In genomic region chr7:25393451-25394210, GRCm38 (mm10) we compare ENCODE assay signal across 9 mouse cellular contexts. TPM values are rescaled to one million over a fixed set of nuclear protein-coding genes. Genes with fewer than 3 reads are reported as not detected.
DNase-seq lines count a peak whose midpoint lies in the region; ATAC-seq lines count a peak whose summit lies in the region.
"Had no signal": no experiment of that assay in that cellular context is flagged by ENCODE, and none has a peak within 500 bp of the region (broad histone marks: within the 10 kb centered on the region; RNA-seq: fewer than 3 reads in every experiment).

No protein-coding gene starts in this region.

- no peak overlapping the region for H3K27ac ChIP-seq in limb, embryonic 12.5 days
- no peak overlapping the region for H3K27ac ChIP-seq in limb, embryonic 10.5 days
- H3K27ac ChIP-seq in forebrain, embryonic 12.5 days = no peak overlapping the region
- no peak overlapping the region for H3K27ac ChIP-seq in midbrain, embryonic 14.5 days (replicated peaks; ENCODE audit: low read depth, low read length)

- H3K27me3 ChIP-seq in limb, embryonic 12.5 days = no peaks in the 10 kb centered on the region
- H3K27me3 ChIP-seq in limb, embryonic 10.5 days (ENCODE audit: low read depth, poor library complexity, severe bottlenecking) = 0 out of 2 replicates have a peak, but pooled peaks cover 8% of the 10 kb centered on the region
- H3K27me3 ChIP-seq in forebrain, embryonic 12.5 days = peaks cover 8% of the 10 kb centered on the region; the same call in 1 of the 2 replicates
- H3K27me3 ChIP-seq in midbrain, embryonic 14.5 days (ENCODE audit: control insufficient read depth, insufficient read depth, low read length) = no peaks in the 10 kb centered on the region

- H3K4me2 ChIP-seq in limb, embryonic 12.5 days = peak overlapping the region; percentile 71
- 0 out of 2 replicates have a peak overlapping the region, but pooled peaks have one; percentile 85 for H3K4me2 ChIP-seq in forebrain, embryonic 12.5 days
- H3K4me2 ChIP-seq in midbrain, embryonic 14.5 days (ENCODE audit: low read length) = peak overlapping the region; percentile 81

- DNase-seq in adrenal gland, adult (ENCODE audit: inconsistent age in 2 of 2, low spot score in 1 of 2) = peak; percentile 69 to 89
- no peak for DNase-seq in adrenal gland, postnatal 4 days (ENCODE audit: low spot score in 2 of 2)
- DNase-seq in limb, embryonic 10.5 days (ENCODE audit: low spot score) = no peak
- no peak for DNase-seq in midbrain, embryonic 14.5 days
- DNase-seq in spleen, adult 18-20 months = no peak
- no peak for DNase-seq in lung, postnatal 25 days (ENCODE audit: low spot score)

- 0 out of 2 replicates have a peak, but pooled peaks cover 7% of the 10 kb centered on the region for H3K36me3 ChIP-seq in limb, embryonic 12.5 days
- peaks cover 1% of the 10 kb centered on the region; the same call in 1 of the 2 replicates for H3K36me3 ChIP-seq in limb, embryonic 10.5 days
- 0 out of 2 replicates have a peak, but pooled peaks cover 1% of the 10 kb centered on the region for H3K36me3 ChIP-seq in forebrain, embryonic 12.5 days (replicated peaks)
- H3K36me3 ChIP-seq in midbrain, embryonic 14.5 days (ENCODE audit: control insufficient read depth, insufficient read depth, low read length) = 0 out of 2 replicates have a peak, but pooled peaks cover 2% of the 10 kb centered on the region

- H3K4me3 ChIP-seq in limb, embryonic 12.5 days (replicated peaks) = peak overlapping the region; percentile 61; the same call in 1 of the 2 replicates
- no peak overlapping the region for H3K4me3 ChIP-seq in limb, embryonic 10.5 days
- H3K4me3 ChIP-seq in forebrain, embryonic 12.5 days (replicated peaks) = no peak overlapping the region; the same call in 1 of the 2 replicates
- H3K4me3 ChIP-seq in midbrain, embryonic 14.5 days (replicated peaks; ENCODE audit: low read depth, low read length) = peak overlapping the region; percentile 66

- ATAC-seq in limb, embryonic 12.5 days (ENCODE audit: insufficient number of reproducible peaks, insufficient read depth, low FRiP score, low TSS enrichment, low read depth) = no peak
- ATAC-seq in forebrain, embryonic 12.5 days (ENCODE audit: low FRiP score) = no peak
- no peak for ATAC-seq in midbrain, embryonic 14.5 days (ENCODE audit: low FRiP score, low TSS enrichment)

- H3K9ac ChIP-seq in limb, embryonic 12.5 days (replicated peaks) = no peak overlapping the region
- no peak overlapping the region; the same call in 1 of the 2 replicates for H3K9ac ChIP-seq in forebrain, embryonic 12.5 days
- H3K9ac ChIP-seq in midbrain, embryonic 14.5 days (replicated peaks; ENCODE audit: low read length) = no peak overlapping the region; the same call in 1 of the 2 replicates

- H3K4me1 ChIP-seq in limb, embryonic 12.5 days (replicated peaks) = peaks cover 37% of the 10 kb centered on the region
- peaks cover 62% of the 10 kb centered on the region for H3K4me1 ChIP-seq in limb, embryonic 10.5 days
- H3K4me1 ChIP-seq in forebrain, embryonic 12.5 days = peaks cover 31% of the 10 kb centered on the region
- peaks cover 30% of the 10 kb centered on the region for H3K4me1 ChIP-seq in midbrain, embryonic 14.5 days (ENCODE audit: control insufficient read depth, insufficient read depth, low read length)

- WGBS in limb, embryonic 12.5 days = 73% methylated on average over 8 of the region's 8 CpGs
- WGBS in limb, embryonic 10.5 days = 78% methylated on average over 8 of the region's 8 CpGs
- 83% methylated on average over 8 of the region's 8 CpGs for WGBS in forebrain, embryonic 12.5 days
- WGBS in midbrain, embryonic 14.5 days = 75% methylated on average over 8 of the region's 8 CpGs

- H3K9me3 ChIP-seq in limb, embryonic 12.5 days = no peaks in the 10 kb centered on the region
- no peaks in the 10 kb centered on the region for H3K9me3 ChIP-seq in limb, embryonic 10.5 days (replicated peaks)
- no peaks in the 10 kb centered on the region for H3K9me3 ChIP-seq in forebrain, embryonic 12.5 days
- no peaks in the 10 kb centered on the region for H3K9me3 ChIP-seq in midbrain, embryonic 14.5 days (ENCODE audit: control insufficient read depth, low read length)

RNA-seq across cellular contexts. Expression of gene Lipe, which starts 4.9 kb away (rescaled TPM):
- 100 to 1,000 TPM; 139 to 178 TPM for total RNA-seq in adrenal gland, postnatal 4 days (2021)
- 11.9 and 12.1 TPM in 2 replicates for polyA plus RNA-seq in limb, embryonic 12.5 days (2016; fragmentation: Nextera tagmentation; extraction: Ambion mirVana)
- 8.4 and 8.9 TPM in 2 replicates for polyA plus RNA-seq in limb, embryonic 10.5 days (2016; fragmentation: Nextera tagmentation; extraction: Ambion mirVana)
- polyA plus RNA-seq in forebrain, embryonic 12.5 days (2016; fragmentation: Nextera tagmentation; extraction: Ambion mirVana) = 7.6 and 8.8 TPM in 2 replicates
- polyA plus RNA-seq in midbrain, embryonic 14.5 days (2014; fragmentation: Nextera tagmentation; extraction: Ambion mirVana) = 3.8 and 9.2 TPM in 2 replicates

RNA-seq across cellular contexts. Expression of gene Cxcl17, which starts 19.1 kb away (rescaled TPM):
- total RNA-seq in adrenal gland, postnatal 4 days (2021) = not detected
- polyA plus RNA-seq in limb, embryonic 12.5 days (2016; fragmentation: Nextera tagmentation; extraction: Ambion mirVana) = 0.29 and 0.58 TPM in 2 replicates
- polyA plus RNA-seq in limb, embryonic 10.5 days (2016; fragmentation: Nextera tagmentation; extraction: Ambion mirVana) = 0.54 and 0.91 TPM in 2 replicates
- polyA plus RNA-seq in forebrain, embryonic 12.5 days (2016; fragmentation: Nextera tagmentation; extraction: Ambion mirVana) = 0.27 and 0.52 TPM in 2 replicates
- 0.29 TPM in 1 of 2 replicates, not detected in the other for polyA plus RNA-seq in midbrain, embryonic 14.5 days (2014; fragmentation: Nextera tagmentation; extraction: Ambion mirVana)
- total RNA-seq: layer of hippocampus, adult 8-10 months had no signal

RNA-seq across cellular contexts. Expression of gene Cnfn, which starts 24.1 kb away (rescaled TPM):
- not detected for total RNA-seq in adrenal gland, postnatal 4 days (2021)
- not detected in 2 replicates for polyA plus RNA-seq in limb, embryonic 12.5 days (2016; fragmentation: Nextera tagmentation; extraction: Ambion mirVana)
- not detected in 2 replicates for polyA plus RNA-seq in limb, embryonic 10.5 days (2016; fragmentation: Nextera tagmentation; extraction: Ambion mirVana)
- not detected in 2 replicates for polyA plus RNA-seq in forebrain, embryonic 12.5 days (2016; fragmentation: Nextera tagmentation; extraction: Ambion mirVana)
- not detected in 2 replicates for polyA plus RNA-seq in midbrain, embryonic 14.5 days (2014; fragmentation: Nextera tagmentation; extraction: Ambion mirVana)

Comparison
In these comparisons a context has a peak if more than half of its experiments do, and no peak if none do; other contexts are left out.
1. DNase-seq: peak in adrenal gland, adult (2 of 2); none in adrenal gland, postnatal 4 days (0 of 2), limb, embryonic 10.5 days (single experiment), midbrain, embryonic 14.5 days (single experiment), spleen, adult 18-20 months (0 of 2) and lung, postnatal 25 days (single experiment).
2. H3K4me3 ChIP-seq: peak in limb, embryonic 12.5 days (single experiment) and midbrain, embryonic 14.5 days (single experiment); none in limb, embryonic 10.5 days (single experiment) and forebrain, embryonic 12.5 days (single experiment).
3. Peak in every context shown above with its lines, with median percentiles within 50 percentile points of each other: H3K4me2 ChIP-seq.